Mouse (Mus musculus) cerebellum, postnatal 36 days (tissue): ENCODE results near the gene Paqr8.
"Not testable (repeated sequence)": the region's sequence is repeated elsewhere in the genome, so short reads cannot be mapped to it uniquely, and the experiment has no call there.

Source experiments
- DNase-seq, 2 experiments: peaks; one replicate each; pipeline ENCODE4 v3.0.0; 2021 to 2022; ENCODE audit warnings: mixed read lengths in 2 of 2

Paqr8 gene

DNA sequence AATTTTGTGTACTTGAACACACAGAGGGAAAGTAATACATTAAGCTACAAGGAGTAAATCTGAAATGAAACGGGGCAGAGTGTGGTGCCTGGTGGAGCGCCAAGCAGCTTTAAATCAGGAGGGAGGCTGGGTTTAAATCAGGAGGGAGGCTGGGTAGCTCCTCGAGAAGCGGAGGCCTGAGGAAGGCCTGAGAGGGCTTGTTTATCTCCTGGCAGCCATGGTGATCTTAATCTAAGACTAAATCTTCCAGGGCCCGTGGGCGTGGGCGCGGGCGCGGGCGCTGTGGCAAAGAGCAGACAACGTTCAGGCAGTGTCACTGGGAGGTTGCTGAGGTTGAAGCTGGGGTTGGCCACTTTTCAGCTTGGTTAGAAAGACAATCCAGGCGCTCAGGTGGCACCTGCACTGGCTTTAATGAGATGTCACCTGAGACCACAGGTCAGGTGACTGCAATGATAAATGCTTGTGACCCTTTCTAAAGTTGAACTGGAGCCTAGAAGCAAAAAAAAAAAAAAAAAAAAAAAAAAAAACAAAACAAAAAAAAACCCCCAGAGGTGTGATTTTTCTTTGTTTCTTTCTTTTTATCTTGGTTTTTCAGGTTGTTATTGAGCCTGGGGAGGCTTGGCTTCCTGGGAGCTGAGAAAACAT lies 22.2 kb downstream of the Paqr8 start:
- DNase-seq: no peak

DNA sequence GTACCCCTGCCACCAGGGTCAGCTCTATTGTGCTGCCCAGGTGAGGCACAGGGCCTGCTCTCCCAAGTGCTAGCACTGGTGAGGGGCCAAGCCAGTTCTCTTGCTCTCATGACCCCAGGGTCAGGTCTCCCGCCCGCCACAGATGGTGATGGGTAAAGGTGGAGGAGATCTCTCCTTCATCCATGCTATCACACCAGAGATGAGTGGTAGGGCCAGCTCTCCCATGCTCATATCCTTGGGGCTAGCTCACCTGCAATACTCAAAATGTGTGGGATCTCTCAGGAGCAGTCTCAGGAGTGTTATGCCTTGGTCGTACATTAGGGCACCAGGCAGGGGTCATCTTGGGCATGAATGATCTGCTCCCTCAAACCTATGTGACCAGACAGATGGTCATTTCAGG lies 24.4 kb downstream of the Paqr8 start:
- no peak for DNase-seq

DNA sequence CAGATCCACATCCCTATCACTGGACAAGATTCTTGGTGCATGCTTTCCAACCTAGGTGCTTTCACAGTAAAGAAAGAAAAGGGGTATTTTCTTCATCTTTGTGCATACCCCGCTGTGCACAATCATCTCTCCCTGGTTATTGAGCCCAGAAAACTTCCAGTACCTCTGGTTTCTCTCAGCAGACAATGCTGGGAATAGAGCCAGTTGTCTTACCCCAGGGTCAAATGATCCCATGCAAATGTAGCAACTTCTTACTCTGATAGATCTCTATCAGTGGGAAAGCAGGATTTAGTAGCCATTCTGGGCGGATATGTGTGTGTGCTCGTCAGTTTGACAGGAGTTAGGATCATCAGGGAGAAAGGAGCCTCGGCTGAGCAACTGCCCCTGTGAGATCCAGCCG lies 25.2 kb downstream of the Paqr8 start:
- DNase-seq: no peak

DNA sequence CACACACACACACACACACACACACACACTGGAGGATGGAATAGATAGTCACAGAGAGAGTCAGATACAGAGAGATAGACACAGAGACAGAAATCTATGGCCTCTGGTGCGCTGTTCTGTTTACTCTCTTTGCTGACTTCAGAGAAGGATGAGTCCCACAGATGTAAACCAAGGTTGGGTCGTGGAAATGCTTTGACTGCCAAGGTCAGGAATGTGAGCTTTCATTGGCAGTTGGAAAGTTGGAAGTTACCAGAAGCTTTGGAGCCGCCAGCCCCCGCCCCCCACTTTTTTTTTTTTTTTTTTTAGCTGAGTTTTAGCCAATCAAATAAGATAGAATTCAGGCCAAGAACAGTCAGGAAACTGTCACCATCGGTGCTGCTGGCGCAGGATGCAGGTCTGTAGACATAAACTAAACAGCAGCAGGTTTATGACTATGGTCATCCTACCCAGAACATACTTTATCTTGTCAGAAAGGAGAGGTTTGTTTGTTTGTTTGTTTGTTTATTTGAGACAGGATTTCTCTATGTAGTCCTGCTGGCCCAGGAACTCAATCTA lies 27.2 kb downstream of the Paqr8 start:
- no peak for DNase-seq

DNA sequence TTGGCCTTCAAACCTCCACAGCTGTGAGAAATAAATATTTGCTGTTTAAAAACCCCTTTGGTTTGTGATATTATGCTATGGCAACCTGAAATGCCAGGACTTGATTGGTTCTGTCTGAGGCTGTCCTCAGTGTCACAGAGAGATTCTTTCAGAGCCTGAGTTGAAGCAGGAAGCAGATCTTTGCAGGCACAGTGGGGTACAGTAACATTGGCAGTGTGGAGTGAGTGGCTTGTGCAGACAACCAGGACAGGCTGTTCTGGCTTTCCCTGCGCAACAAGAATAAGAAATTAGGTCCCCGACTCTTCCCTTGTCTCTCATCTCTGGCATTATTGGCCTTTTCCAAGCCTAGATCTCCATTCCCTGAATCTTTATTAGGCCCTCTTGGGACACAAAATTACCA lies 29.3 kb downstream of the Paqr8 start:
- peak; percentile 51 to 66 for DNase-seq

DNA sequence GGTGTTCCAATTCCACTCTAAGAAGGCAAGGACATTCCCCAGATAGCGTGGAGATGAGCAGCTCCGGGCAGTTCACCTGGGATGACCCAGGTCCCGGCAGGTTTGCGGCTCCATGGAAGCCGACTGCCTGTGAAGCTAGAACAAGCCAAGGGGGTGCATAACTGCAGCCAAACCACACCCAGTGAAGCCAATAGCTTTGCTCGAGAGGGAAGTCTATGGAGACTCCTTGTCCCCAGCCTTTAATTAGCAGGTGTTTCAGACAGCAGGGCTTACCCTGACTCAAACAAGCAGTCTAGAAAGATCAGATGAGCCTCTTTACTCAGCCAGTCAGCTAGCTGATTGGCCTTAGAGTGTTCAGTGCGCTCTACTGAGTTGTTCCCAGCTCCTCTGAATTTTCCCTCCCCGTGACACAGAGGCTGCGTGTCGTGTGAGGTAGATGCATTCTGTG lies 30.7 kb downstream of the Paqr8 start:
- peak; percentile 70 to 76 for DNase-seq

DNA sequence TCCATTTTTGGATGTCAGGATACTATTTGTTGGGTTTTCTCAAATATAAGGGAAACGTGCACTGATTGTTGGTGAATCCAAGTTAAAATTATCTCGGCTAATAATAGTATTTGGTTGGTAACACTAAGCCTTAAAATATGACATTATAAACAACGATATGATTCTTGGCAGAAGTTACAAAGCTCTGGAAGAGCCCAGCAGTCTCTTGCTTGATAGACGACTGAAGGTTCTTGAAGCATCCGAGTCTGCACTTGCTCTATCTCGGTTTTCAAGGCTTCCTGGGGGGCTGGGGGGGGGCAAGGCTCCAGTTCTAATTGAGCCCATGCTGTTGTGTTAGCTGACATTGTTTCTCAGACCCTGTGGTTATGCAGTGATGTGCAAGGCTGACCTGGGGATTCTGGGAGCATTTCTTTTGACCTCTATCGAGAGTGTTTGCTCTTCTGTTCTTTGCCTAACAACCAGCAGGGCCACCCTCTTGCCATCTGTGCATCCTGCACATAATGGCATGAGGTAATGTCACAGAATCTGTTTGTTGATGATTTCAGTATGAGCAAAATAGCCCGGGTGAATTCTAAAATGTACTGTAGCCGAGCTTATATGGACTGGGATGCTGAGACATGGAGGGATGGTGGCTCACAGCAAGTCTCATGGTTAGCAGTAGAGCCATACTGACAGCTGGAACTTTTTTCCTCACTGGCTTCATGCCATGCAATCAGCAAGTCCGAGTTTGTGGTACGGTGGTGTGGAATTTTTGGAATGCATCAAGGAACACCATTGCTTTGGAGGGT lies 32.4 kb downstream of the Paqr8 start:
- peak; percentile 82 to 87 for DNase-seq

DNA sequence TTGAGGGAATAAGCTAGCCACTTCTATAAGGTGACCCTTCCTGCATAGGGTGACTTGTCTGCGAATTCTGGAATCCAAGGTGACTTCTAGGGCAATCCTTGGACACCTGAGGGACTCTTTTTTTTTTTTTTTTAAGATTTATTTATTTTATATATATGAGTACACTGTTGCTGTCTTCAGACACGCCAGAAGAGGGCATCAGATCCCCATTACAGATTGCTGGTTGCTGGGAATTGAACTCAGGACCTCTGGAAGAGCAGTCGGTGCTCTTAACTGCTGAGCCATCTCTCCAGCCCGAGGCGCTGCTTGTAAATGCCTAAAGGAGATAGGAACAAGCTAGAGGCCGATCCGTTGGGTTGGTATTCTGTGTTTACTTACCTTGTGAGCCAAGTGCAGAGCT lies 34.9 kb downstream of the Paqr8 start:
- not testable (repeated sequence) for DNase-seq

DNA sequence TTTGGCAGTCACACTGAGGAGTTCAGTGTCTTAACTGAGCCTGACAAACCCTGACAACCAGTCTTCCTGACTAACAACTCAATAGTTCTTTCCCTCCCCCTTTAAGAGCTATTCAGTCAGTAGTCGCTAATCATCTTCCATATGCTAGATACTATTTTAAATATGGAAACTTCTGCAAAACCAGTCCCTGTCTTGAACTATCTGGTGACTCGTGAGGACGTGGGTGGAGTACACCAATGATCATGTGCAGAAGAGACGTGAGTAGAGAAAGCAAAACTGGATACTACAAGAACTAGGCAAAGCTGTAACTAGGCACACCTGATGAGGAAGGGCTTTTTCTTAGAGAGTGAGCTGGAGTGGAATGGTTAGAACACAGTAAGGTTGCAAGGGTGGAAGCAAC lies 35.5 kb downstream of the Paqr8 start:
- no peak for DNase-seq

DNA sequence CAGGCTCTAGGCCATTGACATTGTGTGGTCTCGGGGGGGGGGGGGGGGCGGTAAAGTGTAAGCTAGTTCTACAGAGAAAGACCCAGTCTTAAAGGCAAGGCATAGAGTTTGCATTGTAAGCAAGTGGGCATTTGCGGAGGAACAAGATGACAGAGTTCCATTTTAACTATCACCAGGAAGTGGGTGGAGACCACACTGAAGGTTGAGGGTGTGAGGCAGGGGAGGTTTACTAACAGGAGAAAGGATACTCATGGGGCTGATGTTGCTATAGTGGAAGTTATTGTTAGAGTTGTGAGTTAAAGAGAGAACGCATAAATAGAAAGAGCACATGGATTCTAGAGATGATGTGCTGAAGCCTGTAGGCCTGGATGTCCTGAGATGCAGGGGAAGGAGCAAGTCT lies 36.0 kb downstream of the Paqr8 start:
- DNase-seq: no peak

DNA sequence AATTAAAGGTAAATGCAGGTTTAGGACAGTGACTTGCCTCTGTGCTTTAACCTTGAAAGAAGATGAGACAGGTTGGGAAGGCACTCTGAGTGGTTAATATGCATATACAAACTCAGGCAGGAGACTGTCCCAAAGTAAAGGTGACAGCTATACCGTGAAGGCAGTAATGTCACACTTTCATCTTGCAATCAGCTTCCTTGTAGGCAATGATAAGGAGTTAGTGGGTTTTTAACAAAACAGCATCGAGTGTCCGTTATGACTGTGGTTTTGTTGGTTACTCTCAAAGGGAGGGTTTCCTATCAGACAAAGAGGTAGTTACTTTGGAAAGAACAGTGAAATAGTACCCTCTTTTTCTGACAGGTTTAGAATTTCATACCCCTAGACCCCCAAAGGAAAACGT lies 38.1 kb downstream of the Paqr8 start:
- DNase-seq: no peak

DNA sequence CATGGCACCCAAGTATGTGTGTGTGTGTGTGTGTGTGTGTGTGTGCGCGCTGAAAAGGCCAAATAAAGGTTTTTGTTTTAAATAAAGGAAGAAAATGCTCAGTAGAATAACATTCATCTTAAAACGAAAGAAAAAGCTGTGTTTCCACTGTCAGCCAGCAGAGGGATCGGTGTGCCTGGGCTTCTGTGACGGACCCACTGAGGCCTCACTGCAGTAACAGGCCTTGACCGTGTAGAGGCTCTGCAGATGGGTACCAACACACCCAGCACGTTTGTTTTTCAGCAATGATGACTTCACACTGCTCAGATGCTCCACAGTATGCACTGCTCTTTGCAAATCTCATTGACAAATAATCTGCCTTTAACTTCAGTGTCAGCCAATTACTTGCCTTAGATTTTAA lies 43.1 kb downstream of the Paqr8 start:
- DNase-seq: peak; percentile 68 to 74

DNA sequence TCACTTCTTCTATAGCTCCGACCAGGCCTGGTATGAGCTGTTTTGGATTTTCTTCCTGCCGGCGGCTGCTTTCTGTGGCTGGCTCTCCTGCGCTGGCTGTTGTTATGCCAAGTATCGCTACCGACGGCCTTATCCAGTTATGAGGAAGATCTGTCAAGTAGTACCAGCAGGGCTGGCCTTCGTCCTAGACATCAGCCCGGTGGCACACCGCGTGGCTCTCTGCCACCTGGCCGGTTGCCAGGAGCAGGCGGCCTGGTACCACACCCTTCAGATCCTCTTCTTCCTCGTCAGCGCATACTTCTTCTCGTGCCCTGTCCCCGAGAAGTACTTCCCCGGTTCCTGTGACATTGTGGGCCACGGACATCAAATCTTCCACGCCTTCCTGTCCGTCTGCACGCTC lies 44.7 kb downstream of the Paqr8 start:
- peak; percentile 57 to 64 for DNase-seq

DNA sequence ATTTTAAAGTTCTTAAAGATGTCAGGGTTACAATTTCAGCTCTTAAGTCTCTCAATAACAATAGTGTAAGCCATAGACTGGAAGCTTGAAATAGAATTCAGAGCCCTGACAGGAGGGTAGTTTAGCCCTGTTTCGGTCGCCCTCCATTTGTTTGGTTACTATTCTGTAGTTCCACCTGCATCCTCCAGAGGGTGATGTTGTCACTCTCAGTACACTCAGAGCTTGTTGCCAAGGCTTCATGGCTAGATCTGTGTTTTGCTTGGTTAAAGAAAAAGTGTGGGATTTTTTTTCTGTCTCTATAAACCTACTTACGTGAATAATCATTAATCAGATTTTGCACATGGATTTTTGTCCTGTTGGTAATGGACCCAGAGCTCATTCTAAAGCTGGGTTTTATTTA lies 48.6 kb downstream of the Paqr8 start:
- DNase-seq: peak; percentile 38 to 70

DNA sequence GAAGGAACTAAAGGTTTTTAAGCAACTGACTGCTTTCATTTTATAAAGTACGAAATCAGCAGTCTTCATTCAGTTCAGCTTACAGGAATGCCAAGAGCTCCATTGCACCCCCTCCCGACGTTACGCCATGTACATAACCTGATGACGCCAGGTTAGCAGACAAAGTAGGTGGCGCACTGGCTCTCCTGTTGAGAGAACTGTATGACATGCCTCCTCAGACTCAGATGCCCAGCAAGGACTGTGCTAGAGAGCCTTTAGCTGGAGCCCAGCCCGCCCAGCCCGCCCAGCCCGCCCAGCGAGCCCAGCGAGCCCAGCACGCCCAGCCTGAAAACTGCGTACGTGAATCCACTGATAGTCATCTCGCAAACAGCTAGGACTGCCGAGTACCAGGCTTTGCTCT lies 49.7 kb downstream of the Paqr8 start:
- no peak for DNase-seq

DNA sequence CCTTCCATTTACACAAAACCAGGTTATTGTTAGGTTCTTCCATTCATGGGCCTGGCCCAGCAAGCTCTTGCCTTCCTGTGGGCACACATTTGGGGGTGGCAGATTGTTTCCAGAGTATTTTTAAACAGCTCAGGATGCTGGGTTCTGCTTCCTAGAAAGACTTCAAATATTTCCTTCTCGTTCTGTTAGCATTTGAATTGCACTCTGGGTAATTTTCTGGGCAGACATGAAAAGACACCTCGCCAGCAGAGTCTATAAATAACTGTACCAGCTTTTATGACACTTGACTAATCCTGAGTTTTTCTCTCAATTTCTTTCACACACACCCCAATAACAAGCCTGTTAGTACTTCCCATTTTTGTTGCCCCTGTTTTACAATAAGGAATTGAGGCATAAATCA lies 50.9 kb downstream of the Paqr8 start:
- no peak for DNase-seq

DNA sequence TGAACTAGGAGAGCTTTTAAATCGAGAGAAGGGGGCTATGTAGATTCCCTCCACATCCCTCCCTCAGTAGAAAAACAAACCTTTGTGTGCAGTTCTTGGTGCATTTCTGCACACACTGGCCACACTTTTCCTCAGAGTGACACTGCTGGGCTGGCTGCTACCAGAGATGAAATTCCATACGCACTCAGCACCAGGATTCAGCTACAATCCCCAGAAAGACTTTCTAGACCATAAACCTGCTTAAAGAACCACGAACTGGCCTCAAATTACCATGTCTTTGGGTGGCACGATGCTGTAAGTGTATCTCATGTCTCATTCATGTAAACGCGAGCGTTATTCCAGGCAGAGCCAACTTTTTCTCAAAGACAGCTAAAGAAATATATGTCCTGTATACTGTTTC lies 51.5 kb downstream of the Paqr8 start:
- DNase-seq: no peak

DNA sequence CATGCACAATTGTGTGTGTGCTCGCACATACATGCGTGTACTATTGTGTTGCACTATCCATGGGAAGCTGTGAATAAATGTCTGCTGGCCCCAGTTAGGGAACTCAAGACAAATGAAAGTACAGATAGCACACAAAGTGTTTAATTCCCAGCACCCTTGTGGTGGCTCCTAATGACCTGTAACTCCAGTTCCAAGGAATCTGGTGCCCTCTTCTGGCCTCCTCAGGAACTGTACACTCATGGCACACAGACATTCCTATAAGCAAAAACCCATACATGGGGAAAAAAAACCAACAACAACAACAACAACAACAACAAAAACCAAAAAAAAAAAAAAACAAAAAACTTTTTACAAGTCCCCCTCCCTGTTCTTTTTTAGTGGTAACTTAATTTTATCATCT lies 52.6 kb downstream of the Paqr8 start:
- no peak for DNase-seq

DNA sequence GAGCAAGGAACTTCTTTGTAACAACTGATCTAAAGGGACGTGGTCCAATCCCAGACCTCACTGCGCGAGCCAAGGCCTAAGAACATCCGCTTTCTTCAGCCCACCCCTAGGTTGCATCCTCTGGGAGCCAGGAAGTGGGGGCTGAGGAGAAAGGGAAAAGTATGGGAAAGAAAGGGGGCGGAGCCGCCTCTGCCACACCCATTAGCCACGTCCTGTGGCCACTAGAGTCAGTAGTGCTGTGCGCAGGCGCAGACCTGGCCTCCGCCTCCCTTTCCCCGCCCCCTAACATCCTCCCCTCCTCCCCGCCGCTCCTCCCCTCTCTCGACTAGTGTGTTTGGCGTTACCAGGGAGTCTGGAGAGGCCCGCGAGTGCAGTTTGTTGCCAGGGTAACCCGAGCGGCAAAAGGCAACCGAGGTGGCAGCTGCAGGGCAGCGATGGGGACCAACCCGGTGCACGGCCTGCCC lies 60.9 kb downstream of the Paqr8 start, which contains the start of gene Efhc1:
Efhc1 (plus strand) TSS at position 327 of the 464 bp plus-strand sequence.
- peak; percentile 85 to 90 for DNase-seq

DNA sequence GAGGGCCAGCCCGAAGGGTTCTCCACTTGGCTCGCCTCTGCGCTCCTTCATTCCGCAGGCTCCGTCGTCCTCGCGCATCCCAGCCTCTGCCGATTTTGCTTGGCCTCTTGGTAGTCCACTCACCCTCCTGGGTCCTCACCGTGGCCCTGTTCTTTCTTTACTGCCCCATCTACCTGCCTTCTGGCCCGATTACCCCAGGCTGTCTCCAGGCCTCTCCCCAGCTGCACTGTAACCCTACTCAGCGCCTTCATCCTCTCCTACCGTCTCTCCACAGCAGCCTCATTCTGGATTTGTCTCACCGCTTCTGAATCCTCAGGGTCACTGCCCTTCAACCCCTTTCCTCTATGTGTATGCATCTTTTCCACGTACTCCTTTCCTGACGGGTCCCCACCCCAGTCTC lies 61.4 kb downstream of the Paqr8 start:
- DNase-seq: no peak

DNA sequence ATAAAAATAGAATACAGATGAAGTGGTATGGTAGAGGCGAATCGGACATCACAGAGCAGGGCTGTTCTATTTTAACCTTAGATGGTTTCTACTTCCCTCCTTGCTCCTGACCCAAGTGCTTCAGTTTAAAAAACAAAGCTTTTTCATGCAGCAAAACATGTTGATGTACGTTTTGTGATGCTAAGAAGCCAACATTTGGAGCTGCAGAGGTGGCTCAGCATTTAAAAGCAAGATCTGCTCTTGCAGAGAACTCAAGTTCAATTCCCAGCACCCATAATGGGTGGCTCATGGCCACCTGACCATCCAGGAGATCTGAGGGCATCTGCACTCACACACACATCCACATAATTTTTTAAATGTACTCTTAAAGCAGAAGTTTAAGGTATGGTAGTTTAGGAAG lies 64.5 kb downstream of the Paqr8 start:
- no peak for DNase-seq

DNA sequence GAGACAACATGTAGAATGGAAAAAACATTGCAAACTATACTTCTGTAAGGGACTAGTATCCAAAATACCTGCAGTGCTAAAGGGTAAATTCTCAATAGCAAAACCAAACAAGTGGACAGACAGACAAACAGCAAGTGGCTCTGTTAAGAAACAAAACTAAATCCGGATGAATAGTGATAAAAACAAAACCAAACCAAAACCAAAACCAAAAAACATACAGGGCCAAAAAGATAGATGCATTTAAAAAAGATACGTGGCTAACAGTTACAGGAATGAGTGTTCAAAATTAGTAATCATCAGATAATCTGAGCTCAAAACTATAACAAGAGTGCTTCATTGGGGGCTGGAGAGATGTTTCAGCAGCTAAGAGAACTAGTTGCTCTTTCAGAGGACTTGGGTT lies 79.2 kb downstream of the Paqr8 start:
- DNase-seq: no peak

DNA sequence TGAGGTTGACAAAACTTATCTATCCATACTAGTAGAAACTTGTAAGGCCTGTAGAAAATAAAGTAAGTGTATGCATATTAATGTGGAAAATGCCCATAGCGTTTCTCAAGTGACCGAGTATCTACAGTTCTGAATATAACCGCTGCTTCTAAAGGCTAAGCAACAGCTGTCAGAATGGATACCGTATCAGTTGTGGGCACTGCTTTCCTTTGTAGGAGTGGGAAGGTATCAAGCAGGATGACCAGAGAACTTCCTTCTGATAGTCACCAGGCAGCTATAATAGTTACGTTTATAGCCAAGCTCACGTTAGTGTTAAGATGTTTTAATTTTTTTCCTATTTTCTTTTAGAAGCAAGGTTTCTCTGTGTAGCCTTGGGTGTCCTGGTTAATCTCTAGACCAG lies 83.0 kb downstream of the Paqr8 start:
- no peak for DNase-seq
